Mouse (Mus musculus) E14TG2a.4 (cell line): ENCODE measurements around the gene Emsy.

Experiments
- H3K27me3 ChIP-seq: 2 replicates; pipeline ENCODE4 v1.6.1; 2014; ENCODE audit warnings: low read length, control low read depth; ENCODE audit not compliant: insufficient read depth
- H3K36me3 ChIP-seq: 2 replicates; pipeline ENCODE4 v1.6.1; 2014; ENCODE audit warnings: low read length, control low read depth; ENCODE audit not compliant: insufficient read depth
- H3K4me1 ChIP-seq: replicated peaks from 2 replicates; pipeline ENCODE4 v1.6.1; 2014; ENCODE audit warnings: low read depth, low read length, control low read depth
- H3K4me3 ChIP-seq: replicated peaks from 2 replicates; pipeline ENCODE4 v1.5.1; 2014; ENCODE audit warnings: mild to moderate bottlenecking, low read length
- H3K9me3 ChIP-seq: 2 replicates; pipeline ENCODE4 v1.6.1; 2014; ENCODE audit warnings: low read length, control low read depth
- CTCF ChIP-seq: conservative IDR thresholded peaks from 2 replicates; pipeline ENCODE4 v1.5.1; 2014; ENCODE audit warnings: low read length
- NANOG ChIP-seq: IDR thresholded peaks from 2 replicates; pipeline ENCODE4 v1.6.1; 2014; ENCODE audit warnings: borderline replicate concordance, low read length, mixed read lengths
- POU5F1 ChIP-seq: IDR thresholded peaks from 2 replicates; pipeline ENCODE4 v1.6.1; 2014; ENCODE audit warnings: low read length, borderline replicate concordance

Gene Emsy

DNA sequence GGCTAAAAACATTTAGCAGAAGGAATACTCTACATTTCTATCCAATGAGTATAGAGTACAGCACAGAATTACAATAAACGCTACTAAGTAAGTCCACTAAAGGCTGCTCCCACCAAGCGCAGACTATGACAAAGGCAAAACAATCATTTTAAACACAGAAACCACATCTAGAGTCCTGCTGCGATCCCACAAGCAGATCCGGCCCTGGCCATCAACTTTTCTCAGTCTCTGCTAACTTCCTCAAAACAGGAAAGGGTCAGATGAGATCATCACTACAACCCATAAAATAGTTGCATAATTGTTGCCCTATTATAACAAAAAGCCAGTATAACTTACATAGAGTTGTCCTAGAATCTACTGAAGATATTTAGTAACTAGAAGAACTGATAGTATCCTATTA, 54.9 kb downstream of the Emsy start:
- Histone ChIP-seq H3K36me3 (peaks cover 55% of the 10 kb centered on the region), H3K4me3 (no peak overlapping the region), H3K27me3 (no peaks in the 10 kb centered on the region), H3K4me1 (peaks cover 10% of the 10 kb centered on the region), H3K9me3 (no peaks in the 10 kb centered on the region)
- no peak for TF ChIP-seq NANOG
- no peak for TF ChIP-seq POU5F1
- TF ChIP-seq CTCF = no peak

- H3K4me1 ChIP-seq = peaks cover 10% of the 10 kb centered on the region
- H3K36me3 ChIP-seq = peaks cover 80% of the 10 kb centered on the region
- TF ChIP-seq NANOG = peak; percentile 84; the same call in 1 of the 2 replicates
- TF ChIP-seq POU5F1 = no peak
- TF ChIP-seq CTCF = no peak
- no peaks in the 10 kb centered on the region for H3K27me3 ChIP-seq
- H3K9me3 ChIP-seq = no peaks in the 10 kb centered on the region
- H3K4me3 ChIP-seq = no peak overlapping the region
These were observed 59.2 kb downstream of the Emsy start for GRCm38 (mm10) chr7:98597402-98597801.

GRCm38 (mm10) chr7:98594731-98595130, 61.9 kb downstream of the Emsy start:
- peaks cover 10% of the 10 kb centered on the region for H3K4me1 ChIP-seq
- no peaks in the 10 kb centered on the region for H3K9me3 ChIP-seq
- no peak overlapping the region for H3K4me3 ChIP-seq
- no peak for TF ChIP-seq POU5F1
- TF ChIP-seq NANOG = no peak
- TF ChIP-seq CTCF = no peak
- H3K36me3 ChIP-seq = peaks cover 89% of the 10 kb centered on the region
- H3K27me3 ChIP-seq = no peaks in the 10 kb centered on the region

GRCm38 (mm10) chr7:98593276-98593675, 63.3 kb downstream of the Emsy start:
- Histone ChIP-seq H3K27me3 (no peaks in the 10 kb centered on the region), H3K4me3 (no peak overlapping the region), H3K4me1 (peaks cover 10% of the 10 kb centered on the region), H3K9me3 (no peaks in the 10 kb centered on the region), H3K36me3 (peaks cover 93% of the 10 kb centered on the region)
- no peak for TF ChIP-seq NANOG
- TF ChIP-seq CTCF = no peak
- no peak for TF ChIP-seq POU5F1

- H3K9me3 ChIP-seq = no peaks in the 10 kb centered on the region
- no peaks in the 10 kb centered on the region for H3K27me3 ChIP-seq
- peaks cover 69% of the 10 kb centered on the region for H3K36me3 ChIP-seq
- H3K4me1 ChIP-seq = no peaks in the 10 kb centered on the region
- H3K4me3 ChIP-seq = no peak overlapping the region
- TF ChIP-seq POU5F1 (no peak), NANOG (no peak), CTCF (no peak; the same call in 1 of the 2 replicates)
These were observed 67.6 kb downstream of the Emsy start for GRCm38 (mm10) chr7:98589028-98589427.

DNA sequence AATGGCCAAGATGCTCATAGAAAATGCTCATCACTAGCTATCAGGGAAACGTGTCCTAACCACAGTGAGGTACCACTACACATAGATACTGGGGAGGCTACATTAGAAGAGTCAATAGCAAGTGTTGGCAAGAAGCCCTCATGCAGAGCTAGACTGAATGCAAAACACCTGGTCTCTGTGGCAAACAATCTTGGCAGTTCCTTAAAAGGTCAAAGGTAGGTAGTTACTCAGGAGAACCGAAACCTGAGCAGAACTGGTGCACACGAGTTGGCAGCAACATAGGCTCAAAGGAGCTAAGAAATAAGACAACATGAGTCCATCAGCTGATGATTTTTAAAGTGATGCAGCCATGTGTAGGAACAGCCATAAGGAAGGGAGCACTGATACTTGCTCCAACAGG, 70.3 kb downstream of the Emsy start:
- H3K27me3 ChIP-seq = no peaks in the 10 kb centered on the region
- H3K4me3 ChIP-seq = no peak overlapping the region
- H3K36me3 ChIP-seq = peaks cover 44% of the 10 kb centered on the region
- no peaks in the 10 kb centered on the region for H3K4me1 ChIP-seq
- H3K9me3 ChIP-seq = no peaks in the 10 kb centered on the region
- TF ChIP-seq NANOG = no peak
- no peak for TF ChIP-seq POU5F1
- TF ChIP-seq CTCF = no peak

DNA sequence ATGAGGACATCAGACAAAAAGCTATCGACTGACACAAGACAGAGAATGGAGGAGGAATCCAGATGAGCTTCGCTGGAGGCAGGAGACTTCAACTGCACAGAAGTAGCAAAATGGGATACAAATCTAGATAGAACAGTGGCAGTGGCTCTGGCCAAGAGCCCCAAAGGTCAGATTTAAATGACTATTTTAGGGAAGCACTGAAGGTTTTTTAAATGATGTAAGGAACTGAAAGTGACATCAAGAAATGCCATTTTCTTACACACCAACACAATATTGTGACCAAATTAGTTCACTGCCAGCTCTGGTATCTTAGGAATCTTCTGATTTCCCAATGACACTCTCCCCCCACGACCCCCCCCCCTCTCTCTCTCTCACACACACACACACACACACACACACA, 72.0 kb downstream of the Emsy start:
- no peak overlapping the region for H3K4me3 ChIP-seq

GRCm38 (mm10) chr7:98581266-98581665, 75.3 kb downstream of the Emsy start:
- Histone ChIP-seq H3K36me3 (peaks cover under 1% of the 10 kb centered on the region; the same call in 1 of the 2 replicates), H3K4me1 (no peaks in the 10 kb centered on the region), H3K27me3 (no peaks in the 10 kb centered on the region), H3K9me3 (no peaks in the 10 kb centered on the region), H3K4me3 (no peak overlapping the region)
- TF ChIP-seq NANOG = no peak
- TF ChIP-seq POU5F1 = no peak
- no peak for TF ChIP-seq CTCF

More for the DNA sequence above, 72.0 kb downstream of the Emsy start:
- Histone ChIP-seq H3K4me1 (no peaks in the 10 kb centered on the region), H3K27me3 (no peaks in the 10 kb centered on the region), H3K9me3 (no peaks in the 10 kb centered on the region), H3K36me3 (peaks cover 26% of the 10 kb centered on the region)
- TF ChIP-seq CTCF (no peak), POU5F1 (no peak), NANOG (no peak)

DNA sequence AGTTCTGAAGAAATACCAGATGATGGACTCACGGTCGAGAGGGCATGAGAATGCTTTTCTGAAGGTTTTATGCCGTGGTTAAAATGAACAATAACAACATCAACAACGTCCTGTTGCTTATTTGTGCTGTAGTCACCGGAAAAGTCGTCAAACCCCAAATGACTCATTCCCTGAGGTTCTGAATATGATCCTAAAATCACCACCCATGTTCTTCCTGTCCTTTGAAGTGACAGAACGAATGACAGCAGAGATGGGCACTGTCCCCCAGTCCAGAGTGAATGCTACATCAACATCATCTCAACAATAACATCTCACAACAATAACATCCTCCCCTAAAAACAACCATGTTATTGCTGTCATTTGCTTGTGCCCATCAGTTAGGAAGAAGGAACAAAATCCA, 76.1 kb downstream of the Emsy start:
- no peaks in the 10 kb centered on the region for H3K27me3 ChIP-seq
- TF ChIP-seq CTCF (no peak), NANOG (no peak), POU5F1 (no peak)
- no peaks in the 10 kb centered on the region for H3K4me1 ChIP-seq
- no peaks in the 10 kb centered on the region for H3K36me3 ChIP-seq
- no peaks in the 10 kb centered on the region for H3K9me3 ChIP-seq
- no peak overlapping the region for H3K4me3 ChIP-seq
